ENCODE assay signal across 22 mouse cellular contexts in genomic region chr17:86363356-86363755, GRCm38 (mm10).
"Had no signal": no experiment of that assay in that cellular context is flagged by ENCODE, and none has a peak within 500 bp of the region (broad histone marks: within the 10 kb centered on the region; RNA-seq: fewer than 3 reads in every experiment).

No protein-coding gene starts in this region.

- H3K4me2 ChIP-seq: heart, embryonic 12.5 days; hindbrain, embryonic 14.5 days; kidney, embryonic 15.5 days; limb, embryonic 12.5 days; limb, embryonic 15.5 days; liver, embryonic 12.5 days had no signal

- DNase-seq: forebrain, postnatal 0 days; gastrocnemius, postnatal 14 days; heart, adult 18-20 months; heart, postnatal 10 days; kidney, adult 11 months; kidney, adult 2 months; kidney, adult 9 months; kidney, postnatal 14 days; kidney, postnatal 36 days; layer of hippocampus, adult 9-11 months; layer of hippocampus, postnatal 36 days; left cerebral cortex, postnatal 4 days had no signal

- H3K27me3 ChIP-seq: heart, embryonic 12.5 days; kidney, embryonic 15.5 days; limb, embryonic 12.5 days; limb, embryonic 15.5 days; liver, embryonic 12.5 days had no signal

- H3K27ac ChIP-seq: hindbrain, embryonic 14.5 days; hindbrain, postnatal 0 days; kidney, postnatal 0 days; limb, embryonic 12.5 days; limb, embryonic 15.5 days; liver, embryonic 12.5 days; liver, embryonic 14.5 days had no signal

- H3K36me3 ChIP-seq: heart, embryonic 12.5 days; kidney, embryonic 15.5 days; limb, embryonic 12.5 days; limb, embryonic 15.5 days; liver, embryonic 12.5 days had no signal

- ATAC-seq: forebrain, postnatal 0 days; hindbrain, postnatal 0 days; intestine, embryonic 16.5 days; liver, embryonic 12.5 days had no signal

- H3K9ac ChIP-seq: forebrain, postnatal 0 days; heart, embryonic 12.5 days; hindbrain, embryonic 14.5 days; kidney, embryonic 15.5 days; limb, embryonic 12.5 days; limb, embryonic 15.5 days; liver, embryonic 12.5 days; liver, embryonic 14.5 days had no signal

- H3K9me3 ChIP-seq: heart, embryonic 12.5 days; kidney, embryonic 15.5 days; limb, embryonic 12.5 days; limb, embryonic 15.5 days; liver, embryonic 12.5 days had no signal

- H3K4me3 ChIP-seq: heart, embryonic 12.5 days; kidney, embryonic 15.5 days; limb, embryonic 12.5 days; limb, embryonic 15.5 days; liver, embryonic 12.5 days had no signal
